Mouse (Mus musculus) cerebellum, adult 2 months (tissue): ENCODE measurements around the gene Spata2l. TPM values are rescaled to one million over a fixed set of nuclear protein-coding genes. Genes with fewer than 3 reads are reported as not detected.
A peak's percentile ranks its signal among the peaks of the same experiment; 100 is the strongest.
"Not testable (repeated sequence)": the region's sequence is repeated elsewhere in the genome, so short reads cannot be mapped to it uniquely, and the experiment has no call there.

ENCODE experiments used
- DNase-seq, 2 experiments: peaks; one replicate each; pipeline ENCODE4 v3.0.0; 2021
- H3K27ac ChIP-seq: fragments of 200-500 bp; 2 replicates; pipeline ENCODE4 v1.5.1; 2012; ENCODE audit warnings: low read length, control low read depth, inconsistent platforms; ENCODE audit not compliant: insufficient read depth
- H3K27me3 ChIP-seq: fragments of 200-500 bp; 2 replicates; pipeline ENCODE4 v1.6.1; 2012; ENCODE audit warnings: inconsistent platforms, mild to moderate bottlenecking, low read length, moderate library complexity; ENCODE audit not compliant: control insufficient read depth, insufficient read depth
- H3K4me1 ChIP-seq: fragments of 200-500 bp; 2 replicates; pipeline ENCODE4 v1.6.1; 2011; ENCODE audit warnings: low read length; ENCODE audit not compliant: control insufficient read depth, insufficient read depth
- H3K4me3 ChIP-seq: fragments of 200-500 bp; replicated peaks from 2 replicates; pipeline ENCODE3; 2011; ENCODE audit warnings: mild to moderate bottlenecking, low read depth, low read length, control low read depth; ENCODE audit not compliant: insufficient read depth
- CTCF ChIP-seq: fragments of 200-500 bp; IDR thresholded peaks from 2 replicates; pipeline ENCODE4 v1.5.1; 2011; ENCODE audit warnings: low read depth, mild to moderate bottlenecking, control low read depth, low read length, moderate library complexity, borderline replicate concordance; ENCODE audit not compliant: insufficient read depth
- POLR2A ChIP-seq: fragments of 200-500 bp; IDR thresholded peaks from 2 replicates; pipeline ENCODE4 v1.6.1; 2011; ENCODE audit warnings: low read length, control low read depth, borderline replicate concordance; ENCODE audit not compliant: insufficient read depth
- WGBS: fragments of 180-500 bp; shearing (Covaris S2); methylation state at CpG from one replicate; pipeline ENCODE4 v1.1.7; 2018; 5-methylcytosine and 5-hydroxymethylcytosine counted together
- polyA plus RNA-seq: library from polyadenylated mRNA; depleted of rRNA; stranded (reverse); fragments of >200 nt; gene quantifications from 2 replicates; pipeline ENCODE4 v1.2.3, GENCODE M21; 2012

Spata2l gene
- polyA plus RNA-seq, 1 experiment: 18.5 TPM

GRCm38 (mm10) chr8:123274447-123274846 lies 38.4 kb upstream of the Spata2l start:
- TF ChIP-seq POLR2A (no peak), CTCF (no peak)
- H3K27ac ChIP-seq: no peak overlapping the region
- no peaks in the 10 kb centered on the region for H3K4me1 ChIP-seq
- no peaks in the 10 kb centered on the region for H3K27me3 ChIP-seq
- WGBS: 93% methylated on average over 5 of the region's 5 CpGs
- no peak for DNase-seq
- H3K4me3 ChIP-seq: no peak overlapping the region

- H3K4me1 ChIP-seq: no peaks in the 10 kb centered on the region
- no peak overlapping the region for H3K27ac ChIP-seq
- H3K27me3 ChIP-seq: no peaks in the 10 kb centered on the region
- DNase-seq: no peak
- H3K4me3 ChIP-seq: no peak overlapping the region
- TF ChIP-seq CTCF: no peak
- TF ChIP-seq POLR2A: no peak
- 63% methylated on average over 4 of the region's 4 CpGs for WGBS
These were observed 35.9 kb upstream of the Spata2l start for GRCm38 (mm10) chr8:123271901-123272300.

- 88% methylated on average over 10 of the region's 10 CpGs for WGBS
- Histone ChIP-seq H3K27me3 (no peaks in the 10 kb centered on the region), H3K27ac (no peak overlapping the region), H3K4me1 (no peaks in the 10 kb centered on the region), H3K4me3 (no peak overlapping the region)
- TF ChIP-seq POLR2A (no peak), CTCF (no peak)
- no peak for DNase-seq
These were observed 35.1 kb upstream of the Spata2l start for GRCm38 (mm10) chr8:123271147-123271546.

GRCm38 (mm10) chr8:123267926-123268656 lies 32.1 kb upstream of the Spata2l start:
- WGBS: 85% methylated on average over 14 of the region's 14 CpGs
- H3K27ac ChIP-seq: no peak overlapping the region
- DNase-seq: no peak

GRCm38 (mm10) chr8:123257593-123257992 lies 21.6 kb upstream of the Spata2l start:
- not testable (repeated sequence) for DNase-seq, H3K4me3 ChIP-seq, H3K27me3 ChIP-seq
- Histone ChIP-seq H3K27ac (peak overlapping the region; percentile 34; the same call in 1 of the 2 replicates), H3K4me1 (peaks cover 15% of the 10 kb centered on the region; the same call in 1 of the 2 replicates)
- 92% methylated on average over 8 of the region's 8 CpGs for WGBS

More at GRCm38 (mm10) chr8:123267926-123268656, 32.1 kb upstream of the Spata2l start:
- no peak for TF ChIP-seq POLR2A
- H3K27me3 ChIP-seq: no peaks in the 10 kb centered on the region
- no peak overlapping the region for H3K4me3 ChIP-seq
- no peaks in the 10 kb centered on the region for H3K4me1 ChIP-seq

GRCm38 (mm10) chr8:123257114-123257513 lies 21.1 kb upstream of the Spata2l start:
- H3K27ac ChIP-seq: peak overlapping the region; percentile 34; the same call in 1 of the 2 replicates
- TF ChIP-seq CTCF: no peak
- TF ChIP-seq POLR2A: no peak
- peaks cover 15% of the 10 kb centered on the region; the same call in 1 of the 2 replicates for H3K4me1 ChIP-seq
- WGBS: 64% methylated on average over 3 of the region's 3 CpGs
- peak in 1 of 2 experiments; percentile 30 for DNase-seq
- H3K27me3 ChIP-seq: no peaks in the 10 kb centered on the region
- no peak overlapping the region for H3K4me3 ChIP-seq

- TF ChIP-seq CTCF (no peak), POLR2A (no peak)
- 63% methylated on average over 6 of the region's 6 CpGs for WGBS
- no peak for DNase-seq
- no peak overlapping the region for H3K27ac ChIP-seq
- peak overlapping the region; percentile 91 for H3K4me3 ChIP-seq
- H3K27me3 ChIP-seq: no peaks in the 10 kb centered on the region
- H3K4me1 ChIP-seq: peaks cover 15% of the 10 kb centered on the region; the same call in 1 of the 2 replicates
These were observed 19.1 kb upstream of the Spata2l start for GRCm38 (mm10) chr8:123255170-123255569.

GRCm38 (mm10) chr8:123254099-123254885 lies 18.3 kb upstream of the Spata2l start, which contains the start of the genes Zfp276 and Vps9d1:
TSS of gene Zfp276 (plus strand) at chr8:123254195.
TSS of gene Vps9d1 (minus strand) at chr8:123254348.
- Histone ChIP-seq H3K27me3 (no peaks in the 10 kb centered on the region), H3K27ac (peak within 1 kb of the TSS; percentile 90), H3K4me3 (peak within 1 kb of the TSS; percentile 91), H3K4me1 (peaks cover 15% of the 10 kb centered on the region; the same call in 1 of the 2 replicates)
- DNase-seq: peak; percentile 83 to 89
- under 1% methylated on average over 99 of the region's 99 CpGs for WGBS
- TF ChIP-seq CTCF: no peak
- no peak; the same call in 1 of the 2 replicates for TF ChIP-seq POLR2A
